Mouse (Mus musculus) brain, embryonic 14.5 days (tissue): Measurements from ENCODE around the gene Prss29. TPM values are rescaled to one million over a fixed set of nuclear protein-coding genes. Genes with fewer than 3 reads are reported as not detected.

ENCODE experiments used
- DNase-seq: peaks from one replicate; pipeline ENCODE4 v3.0.0-alpha.2; 2011; ENCODE audit warnings: low read depth
- CTCF ChIP-seq: fragments of 200-500 bp; IDR thresholded peaks from 2 replicates; pipeline ENCODE4 v1.5.1; 2012; ENCODE audit warnings: inconsistent platforms, mild to moderate bottlenecking, moderate library complexity, borderline replicate concordance; ENCODE audit not compliant: insufficient read depth, insufficient read length; ENCODE audit errors: extremely low read depth
- POLR2A ChIP-seq: fragments of 200-500 bp; IDR thresholded peaks from 2 replicates; pipeline ENCODE4 v1.6.1; 2012; ENCODE audit warnings: mild to moderate bottlenecking, inconsistent platforms, borderline replicate concordance; ENCODE audit not compliant: poor library complexity, insufficient read depth, insufficient read length, severe bottlenecking; ENCODE audit errors: extremely low read depth
- polyA plus RNA-seq: library from polyadenylated mRNA; depleted of rRNA; stranded (reverse); fragments of >200 nt; gene quantifications from 2 replicates; pipeline ENCODE4 v1.2.3, GENCODE M21; 2012; rRNA removed

Prss29 gene
- polyA plus RNA-seq, 1 experiment = not detected

DNA sequence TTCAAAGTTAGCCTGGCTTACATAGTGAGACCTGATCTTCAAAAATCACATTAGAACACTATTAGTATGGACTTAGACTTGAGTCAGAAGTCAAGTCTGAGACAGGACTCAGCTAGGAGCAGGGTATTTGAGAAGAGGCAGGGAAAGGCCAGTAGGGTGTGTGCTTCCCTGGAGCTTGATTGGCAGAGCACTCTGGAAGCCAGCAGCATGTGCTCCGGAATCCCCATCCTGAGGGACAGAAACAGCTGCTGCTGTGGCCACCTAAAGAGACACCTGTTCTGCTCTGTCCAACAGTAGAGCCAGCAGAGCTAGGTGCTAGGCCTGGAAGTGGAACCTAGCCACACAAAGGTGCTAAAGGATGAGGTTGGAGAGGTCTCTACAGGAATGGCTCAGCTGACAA, 24.3 kb upstream of the Prss29 start:
- no peak for DNase-seq
- no peak for TF ChIP-seq CTCF
- TF ChIP-seq POLR2A = no peak

DNA sequence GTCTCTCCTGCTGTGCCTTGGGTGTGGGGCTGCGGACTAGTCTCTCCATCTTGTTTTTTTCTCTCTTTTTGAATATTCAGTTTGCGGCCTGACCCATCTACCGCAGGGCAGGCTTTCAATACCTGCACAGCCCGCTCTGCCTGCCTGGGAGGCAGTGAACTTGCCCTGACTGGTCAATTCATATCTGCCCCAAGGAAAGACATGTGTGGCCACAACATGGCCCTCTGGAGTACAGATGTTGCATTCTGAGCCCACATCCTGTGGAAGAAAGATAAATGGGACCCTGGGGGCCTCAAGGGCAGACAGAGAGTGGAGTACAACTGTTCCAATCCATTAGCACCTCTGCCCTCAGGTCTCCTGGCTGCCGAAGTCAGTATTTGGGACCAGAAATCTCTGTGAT, 20.4 kb upstream of the Prss29 start, which contains the start of gene Prss34:
Prss34 (plus strand) TSS at position 301 of the 400 bp plus-strand sequence.
- no peak for DNase-seq
- TF ChIP-seq POLR2A (no peak), CTCF (no peak)

DNA sequence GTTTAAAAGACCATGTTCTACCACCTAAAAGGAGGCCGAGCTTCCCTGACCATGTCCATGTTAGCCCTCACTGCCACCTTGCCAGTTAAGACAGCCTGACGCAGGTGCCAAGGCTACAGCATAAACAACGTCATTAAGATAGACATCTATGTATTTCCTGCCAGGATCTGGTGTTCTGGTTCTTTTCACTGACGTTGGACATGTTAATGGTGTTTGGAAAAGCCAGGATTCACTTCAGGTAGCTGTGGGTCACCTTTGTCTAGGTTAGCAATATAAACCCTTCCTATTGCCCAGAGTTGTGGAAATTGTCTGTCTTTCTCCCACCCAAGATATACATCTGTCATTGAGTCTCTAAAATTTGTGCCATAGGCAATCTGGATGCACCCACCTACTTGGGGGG, 10.1 kb upstream of the Prss29 start, which contains the start of gene Prss28:
Prss28 (plus strand) TSS at position 301 of the 400 bp plus-strand sequence.
- DNase-seq = no peak
- TF ChIP-seq POLR2A = no peak
- no peak for TF ChIP-seq CTCF

DNA sequence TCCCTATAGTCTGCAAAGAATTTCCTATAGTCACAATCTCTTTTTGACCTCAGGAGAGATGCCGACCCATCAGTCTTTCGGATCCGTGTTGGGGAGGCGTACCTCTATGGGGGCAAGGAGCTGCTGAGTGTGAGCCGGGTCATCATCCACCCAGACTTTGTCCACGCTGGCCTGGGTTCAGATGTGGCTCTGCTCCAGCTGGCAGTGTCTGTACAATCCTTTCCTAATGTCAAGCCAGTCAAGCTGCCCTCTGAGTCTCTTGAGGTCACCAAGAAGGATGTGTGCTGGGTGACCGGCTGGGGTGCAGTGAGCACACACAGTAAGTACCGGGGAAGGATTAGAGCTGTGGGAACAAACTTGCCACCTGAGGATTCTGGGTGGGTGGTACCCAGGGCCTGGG, 2.4 kb downstream of the Prss29 start:
- DNase-seq = no peak
- TF ChIP-seq POLR2A (no peak), CTCF (no peak)

DNA sequence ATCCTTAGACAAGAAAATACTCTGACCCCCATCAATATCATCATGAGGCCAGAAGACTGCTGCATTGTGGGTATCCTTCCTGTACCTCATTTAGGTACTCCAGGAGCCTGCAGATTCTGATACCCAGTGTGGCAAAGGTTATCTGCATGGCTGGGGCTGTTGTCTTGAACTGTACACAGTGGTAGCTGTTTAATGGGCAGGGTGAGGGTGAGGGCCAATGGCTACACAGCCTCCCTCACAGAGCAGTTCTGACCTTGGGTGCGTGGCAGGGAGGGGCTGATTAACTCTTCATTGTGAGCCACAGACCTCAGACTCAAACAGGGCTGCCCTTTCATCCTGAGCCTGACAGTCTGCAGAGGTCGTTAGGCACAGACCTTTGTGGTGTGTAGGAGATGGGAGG, 4.5 kb downstream of the Prss29 start:
- TF ChIP-seq CTCF = no peak
- TF ChIP-seq POLR2A = no peak
- no peak for DNase-seq

DNA sequence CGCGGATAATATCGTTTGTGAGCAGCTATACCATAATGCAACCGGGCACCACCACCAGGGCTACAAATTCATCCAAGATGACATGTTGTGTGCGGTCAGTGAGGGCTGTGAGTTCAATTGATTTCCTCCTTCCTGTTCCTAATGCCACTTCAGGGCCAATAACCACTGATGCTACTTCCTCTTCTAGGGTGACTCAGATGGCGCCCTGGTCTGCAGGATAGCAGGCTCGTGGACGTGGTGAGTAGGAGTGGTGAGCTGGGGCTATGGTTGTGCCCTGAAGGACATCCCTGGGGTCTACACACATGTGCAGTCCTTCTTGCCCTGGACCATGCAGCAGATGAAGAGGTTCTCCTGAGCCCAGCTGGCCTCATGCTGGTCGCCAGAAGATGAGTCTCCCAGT, 13.9 kb downstream of the Prss29 start:
- no peak for DNase-seq
- TF ChIP-seq POLR2A = no peak

DNA sequence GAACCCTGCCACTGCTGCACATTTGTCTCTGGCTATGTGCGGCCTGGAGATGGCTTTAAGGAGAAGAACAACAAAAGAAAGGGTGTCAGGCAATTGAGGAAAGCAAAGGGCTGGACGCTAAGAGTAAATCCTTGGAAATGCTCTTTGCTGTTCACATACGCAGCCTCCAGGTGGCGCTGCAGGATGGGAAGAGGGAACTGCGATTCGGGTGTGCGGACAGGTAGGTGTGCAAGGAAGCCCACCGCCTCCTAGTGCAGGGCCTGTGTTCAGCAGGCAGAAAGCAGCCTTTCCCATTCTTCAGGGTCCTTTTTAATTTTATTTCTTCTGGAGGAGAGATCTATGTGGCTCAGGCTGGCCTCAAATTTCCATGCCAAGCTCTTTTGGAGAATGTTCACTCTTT, 15.5 kb downstream of the Prss29 start:
- TF ChIP-seq CTCF = peak; percentile 98
- no peak for TF ChIP-seq POLR2A

DNA sequence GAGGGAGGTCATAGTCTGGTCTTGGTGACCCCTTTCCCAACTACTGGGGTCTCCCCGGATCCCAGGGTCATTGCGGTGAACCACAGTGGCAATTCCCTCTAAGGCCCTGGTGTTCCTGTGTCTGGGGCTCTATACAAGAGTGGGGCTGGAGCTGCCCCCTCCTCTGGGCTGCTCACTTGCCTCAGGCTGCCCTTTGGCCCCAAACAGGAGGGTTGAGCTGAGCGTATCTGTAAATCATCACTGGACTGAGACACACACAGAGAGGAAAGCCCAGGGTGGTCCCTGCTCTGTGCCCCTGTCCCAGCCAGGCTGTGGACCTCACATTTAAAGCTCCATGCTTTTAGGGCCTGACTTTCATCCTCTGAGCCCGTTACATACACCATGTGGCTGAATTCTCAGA, 19.8 kb downstream of the Prss29 start:
- no peak for DNase-seq
- no peak for TF ChIP-seq CTCF
- TF ChIP-seq POLR2A = no peak

More for the DNA sequence above, 15.5 kb downstream of the Prss29 start:
- DNase-seq = peak; percentile 86

DNA sequence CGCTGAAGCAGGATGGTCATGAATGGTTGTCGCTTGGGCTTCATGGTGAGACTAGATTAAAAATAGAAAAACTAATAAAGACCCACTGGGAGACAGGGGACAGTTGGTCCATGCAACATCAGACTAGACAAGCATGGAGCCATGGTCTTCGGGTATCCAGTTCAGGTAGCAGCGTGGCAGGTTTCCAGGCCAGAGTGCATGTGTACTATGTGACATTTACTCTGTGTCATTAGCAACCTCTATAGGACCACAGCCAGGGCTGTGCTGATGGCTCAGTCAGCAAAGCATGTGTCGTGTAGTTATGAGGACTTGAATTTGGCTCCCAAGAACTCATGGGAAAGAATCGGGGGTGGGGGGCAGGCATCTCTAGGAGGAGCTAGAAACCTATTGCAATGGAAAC, 21.5 kb downstream of the Prss29 start:
- TF ChIP-seq POLR2A (no peak), CTCF (no peak)
- DNase-seq = no peak

DNA sequence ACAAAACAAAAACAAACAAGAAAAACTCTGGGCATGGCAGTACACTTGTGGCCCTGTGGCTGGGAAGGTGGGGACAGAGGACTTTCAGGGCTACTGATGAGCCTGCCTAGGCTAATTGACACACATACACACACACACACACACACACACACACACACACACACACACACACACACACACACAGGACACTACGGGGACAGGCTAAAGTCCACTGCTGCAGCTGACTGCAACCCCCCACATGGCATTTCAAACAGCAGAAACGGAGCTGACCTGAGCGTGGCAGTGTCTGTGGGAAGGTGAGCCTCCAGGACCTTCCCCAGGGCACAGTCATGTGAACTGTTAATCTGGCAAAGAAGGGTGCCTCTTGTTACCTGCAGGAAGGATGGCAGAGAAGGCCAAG, 23.0 kb downstream of the Prss29 start:
- no peak for TF ChIP-seq CTCF
- TF ChIP-seq POLR2A = no peak
- no peak for DNase-seq

DNA sequence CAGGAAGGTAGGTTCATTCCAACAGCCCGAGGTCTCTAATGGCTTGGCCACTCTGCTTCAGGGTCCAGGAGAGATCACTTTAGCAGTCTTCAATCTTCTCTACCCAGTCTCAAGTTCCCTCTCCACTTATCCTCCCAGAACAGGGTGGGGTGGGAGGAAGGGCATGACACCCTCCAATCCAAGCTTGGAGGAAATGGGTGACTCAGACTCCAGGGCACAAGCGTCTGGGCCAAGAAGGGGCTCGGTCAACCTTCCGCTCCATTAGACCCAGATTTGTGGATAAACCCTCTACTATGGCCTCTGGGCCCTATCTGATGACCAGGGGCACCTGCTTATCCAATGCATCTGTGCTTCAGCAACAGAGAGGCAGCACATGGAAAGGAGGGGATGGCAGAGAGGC, 27.0 kb downstream of the Prss29 start, which contains the start of gene Tpsab1:
Tpsab1 (minus strand) TSS at position 101 of the 400 bp plus-strand sequence.
- no peak for TF ChIP-seq POLR2A
- no peak for TF ChIP-seq CTCF
- DNase-seq = no peak

DNA sequence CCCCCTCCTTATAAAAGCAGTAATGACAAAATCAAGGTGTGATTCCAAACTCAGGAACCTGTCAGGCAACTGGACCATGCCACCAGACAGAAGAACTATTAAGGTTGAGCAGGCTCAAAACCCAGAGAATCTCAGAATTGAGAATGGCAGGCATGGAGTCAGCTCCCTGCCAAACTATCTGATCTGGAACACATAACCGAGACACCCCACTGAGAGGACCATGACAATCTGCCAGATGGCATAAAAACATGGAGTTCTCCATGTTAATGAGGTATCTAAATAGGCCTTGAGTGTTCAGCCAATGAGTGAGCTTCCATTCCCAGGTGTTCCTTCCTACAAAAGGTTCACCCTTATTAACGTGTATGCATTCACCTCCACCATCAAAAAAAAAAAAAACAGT, 42.8 kb downstream of the Prss29 start:
- DNase-seq = no peak

DNA sequence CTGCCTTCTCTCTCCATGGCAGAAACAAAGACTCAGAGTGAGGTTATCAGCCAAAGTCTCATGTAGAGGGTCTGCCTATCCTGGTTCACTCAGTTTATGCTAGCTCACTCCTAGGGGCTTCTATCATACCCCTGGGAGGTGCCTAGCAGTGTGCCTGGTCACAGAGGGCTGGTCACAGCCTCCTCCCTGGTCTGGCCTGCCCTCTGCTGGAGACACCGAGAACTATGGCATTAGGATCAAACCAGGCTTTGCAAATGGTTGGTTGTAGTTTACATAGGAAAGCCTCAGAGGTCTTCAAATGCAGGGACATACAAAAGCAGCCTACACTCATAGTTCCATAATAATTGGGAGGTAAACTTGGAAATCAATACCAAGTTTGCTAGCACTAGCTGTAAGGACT, 45.3 kb downstream of the Prss29 start:
- peak; percentile 8 for DNase-seq
- peak; percentile 73 for TF ChIP-seq CTCF
- TF ChIP-seq POLR2A = no peak

More for the DNA sequence above, 42.8 kb downstream of the Prss29 start:
- TF ChIP-seq POLR2A (no peak), CTCF (no peak)

DNA sequence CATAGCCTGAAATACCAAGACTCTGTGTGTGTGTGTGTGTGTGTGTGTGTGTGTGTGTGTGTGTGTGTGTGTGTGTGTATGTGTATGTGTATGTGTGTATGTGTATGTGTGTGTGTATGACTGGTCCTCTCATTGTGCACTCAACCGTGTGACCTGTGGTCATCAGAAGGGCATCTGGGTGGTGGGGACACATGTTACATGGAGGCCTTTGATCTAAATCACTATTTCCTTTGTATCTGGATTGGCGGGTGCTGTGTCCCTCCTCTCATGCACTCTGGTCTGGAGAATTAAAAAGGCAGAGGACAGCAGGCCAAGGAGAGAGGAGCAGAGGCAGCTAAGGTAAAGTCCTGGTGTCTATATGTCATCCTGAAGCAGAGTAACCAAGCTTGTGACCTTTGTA, 47.6 kb downstream of the Prss29 start, which contains the start of gene Tpsb2:
Tpsb2 (plus strand) TSS at position 301 of the 400 bp plus-strand sequence.
- DNase-seq = no peak
- TF ChIP-seq POLR2A = no peak
- no peak for TF ChIP-seq CTCF

DNA sequence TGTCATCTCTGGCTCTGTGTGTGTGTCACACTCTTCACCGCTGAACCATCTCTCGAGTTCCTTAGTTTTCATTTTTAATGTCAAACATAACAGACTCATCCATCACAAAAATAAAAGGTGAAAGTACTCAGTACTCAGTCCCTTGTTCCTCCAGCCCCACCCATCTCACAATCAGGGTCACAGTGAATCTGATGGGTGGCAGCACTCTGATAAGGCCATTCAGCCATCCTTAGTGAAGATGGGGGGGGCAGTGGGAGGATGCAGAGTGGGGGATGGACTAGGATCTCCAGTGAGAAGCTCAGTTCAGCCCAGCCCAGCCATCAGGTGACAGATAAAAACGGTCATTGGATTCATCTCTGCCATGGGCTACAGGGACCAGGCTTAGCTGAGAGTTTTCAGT, 50.5 kb downstream of the Prss29 start, which contains the start of gene Tpsg1:
Tpsg1 (plus strand) TSS at position 301 of the 400 bp plus-strand sequence.
- TF ChIP-seq POLR2A (no peak), CTCF (no peak)
- DNase-seq = no peak

Other genes starting within 250 kb of the Prss29 start
- gene Tmem204, start 235.1 kb upstream of the Prss29 start, polyA plus RNA-seq = 9.6 and 10.5 TPM in 2 replicates
- gene Telo2, start 202.7 kb upstream of the Prss29 start, polyA plus RNA-seq = 40.9 and 41.6 TPM in 2 replicates
- gene Ptx4, start 197.9 kb upstream of the Prss29 start, polyA plus RNA-seq = 0.07 TPM in 1 of 2 replicates, not detected in the other
- gene Clcn7, start 185.3 kb upstream of the Prss29 start, polyA plus RNA-seq = 41.4 and 45.7 TPM in 2 replicates
- not detected in 2 replicates for gene Ccdc154, start 156.2 kb upstream of the Prss29 start, polyA plus RNA-seq
- not detected in 2 replicates for gene Gm38655, start 143.2 kb upstream of the Prss29 start, polyA plus RNA-seq
- gene BC003965, start 134.1 kb upstream of the Prss29 start, polyA plus RNA-seq = 22.3 and 29.5 TPM in 2 replicates
- 22.3 and 24.1 TPM in 2 replicates for gene Unkl, start 130.3 kb upstream of the Prss29 start, polyA plus RNA-seq
- gene Gnptg, start 78.5 kb upstream of the Prss29 start, polyA plus RNA-seq = 75.1 and 108 TPM in 2 replicates
- 40.8 and 54.0 TPM in 2 replicates for gene Tsr3, start 78.5 kb upstream of the Prss29 start, polyA plus RNA-seq
- 15.6 and 16.6 TPM in 2 replicates for gene Baiap3, start 62.3 kb upstream of the Prss29 start, polyA plus RNA-seq
- 481 and 573 TPM in 2 replicates for gene Ube2i, start 44.0 kb upstream of the Prss29 start, polyA plus RNA-seq
- 0.08 and 0.19 TPM in 2 replicates for gene Prss34, start 20.3 kb upstream of the Prss29 start, polyA plus RNA-seq
- gene Prss28, start 10.0 kb upstream of the Prss29 start, polyA plus RNA-seq = not detected in 2 replicates
- gene Tpsab1, start 26.9 kb downstream of the Prss29 start, polyA plus RNA-seq = 0.06 TPM in 1 of 2 replicates, not detected in the other
- 0.62 and 2.5 TPM in 2 replicates for gene Tpsb2, start 47.7 kb downstream of the Prss29 start, polyA plus RNA-seq
- 0.45 and 0.72 TPM in 2 replicates for gene Tpsg1, start 50.6 kb downstream of the Prss29 start, polyA plus RNA-seq
- gene Cacna1h, start 115.1 kb downstream of the Prss29 start, polyA plus RNA-seq = 90.4 and 118 TPM in 2 replicates
- 1.1 and 1.4 TPM in 2 replicates for gene Tekt4, start 136.0 kb downstream of the Prss29 start, polyA plus RNA-seq
- gene Sstr5, start 178.6 kb downstream of the Prss29 start, polyA plus RNA-seq = 0.22 and 0.25 TPM in 2 replicates